Mouse (Mus musculus) spleen, adult 2 months (tissue): ENCODE measurements around the gene Taf15.

Experiments
- CTCF ChIP-seq: fragments of 200-500 bp; IDR thresholded peaks from 2 replicates; pipeline ENCODE4 v1.5.1; 2011; ENCODE audit warnings: mild to moderate bottlenecking, inconsistent platforms; ENCODE audit not compliant: insufficient read depth, insufficient read length, insufficient replicate concordance; ENCODE audit errors: extremely low read depth
- POLR2A ChIP-seq: fragments of 200-500 bp; IDR thresholded peaks from 2 replicates; pipeline ENCODE4 v1.6.1; 2011; ENCODE audit warnings: low read depth, low read length, inconsistent platforms

DNA sequence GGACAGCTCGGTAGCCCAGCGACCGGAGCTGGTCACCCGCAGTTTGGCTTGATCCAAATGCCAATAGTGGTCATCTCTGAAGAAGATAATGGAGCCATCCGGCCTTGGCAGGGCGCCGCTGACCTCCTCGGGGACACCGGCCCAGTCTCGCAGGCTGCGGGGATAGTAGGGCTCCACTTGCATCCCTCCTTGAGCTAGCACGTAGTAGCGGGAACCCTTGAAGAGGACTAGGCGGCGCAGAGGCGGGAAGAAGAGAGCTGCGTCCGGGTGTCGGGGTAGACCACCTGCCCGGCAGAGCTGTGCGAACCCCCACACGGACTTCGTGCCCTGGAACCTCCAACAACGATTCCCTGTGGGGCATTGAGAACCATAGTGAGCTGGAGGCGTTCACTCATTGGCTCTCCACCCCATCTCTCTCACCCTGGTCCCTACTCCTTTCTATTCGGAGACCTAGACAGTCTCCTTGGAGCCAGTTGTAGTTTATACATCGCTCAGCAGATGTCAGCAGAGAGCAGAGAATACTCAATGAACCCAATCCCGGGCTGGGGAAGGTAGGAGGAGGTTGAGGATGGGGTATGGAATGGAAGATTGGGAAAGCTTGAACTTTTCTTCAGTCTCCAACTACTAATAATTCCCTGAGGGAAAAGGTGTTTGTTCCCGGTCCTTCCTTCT lies 30.2 kb upstream of the Taf15 start:
- TF ChIP-seq CTCF (peak; percentile 46; the same call in 1 of the 2 replicates), POLR2A (no peak)
